Mouse (Mus musculus) limb, embryonic 10.5 days (tissue): Measurements from ENCODE around the gene Tll1. TPM values are rescaled to one million over a fixed set of nuclear protein-coding genes. Genes with fewer than 3 reads are reported as not detected.
"Not testable (repeated sequence)": the region's sequence is repeated elsewhere in the genome, so short reads cannot be mapped to it uniquely, and the experiment has no call there.

Source experiments
- DNase-seq: peaks from one replicate; pipeline ENCODE4 v3.0.0-alpha.2; 2017; ENCODE audit warnings: low spot score
- H3K27ac ChIP-seq: fragments of 300-500 bp; sonication (generic); 2 replicates; pipeline ENCODE4 v1.5.1; 2016; ENCODE audit warnings: mild to moderate bottlenecking
- H3K27me3 ChIP-seq: fragments of 300-500 bp; sonication (generic); 2 replicates; pipeline ENCODE4 v1.6.1; 2016; ENCODE audit warnings: low read depth, mild to moderate bottlenecking; ENCODE audit not compliant: poor library complexity, severe bottlenecking
- H3K36me3 ChIP-seq: fragments of 300-500 bp; sonication (generic); 2 replicates; pipeline ENCODE4 v1.6.1; 2016; ENCODE audit warnings: mild to moderate bottlenecking, moderate library complexity
- H3K4me1 ChIP-seq: fragments of 300-500 bp; sonication (generic); 2 replicates; pipeline ENCODE4 v1.6.1; 2016
- H3K4me3 ChIP-seq: fragments of 300-500 bp; sonication (generic); 2 replicates; pipeline ENCODE4 v1.5.1; 2016; ENCODE audit warnings: mild to moderate bottlenecking, moderate library complexity
- H3K9me3 ChIP-seq: fragments of 300-500 bp; sonication (generic); replicated peaks from 2 replicates; pipeline ENCODE4 v1.6.1; 2016; ENCODE audit warnings: mild to moderate bottlenecking
- WGBS: fragments of 180-500 bp; shearing (Covaris S2); methylation state at CpG from one replicate; pipeline ENCODE4 v1.1.7; 2016; 5-methylcytosine and 5-hydroxymethylcytosine counted together
- polyA plus RNA-seq: library from polyadenylated mRNA; unstranded; fragments of >200 nt; fragmentation: Nextera tagmentation; extraction: Ambion mirVana; gene quantifications from 2 replicates; pipeline ENCODE4 v1.2.1, GENCODE M21; 2016

Gene Tll1
- polyA plus RNA-seq, 1 experiment from 2014 or later = 1.9 TPM

GRCm38 (mm10) chr8:64041303-64041884, 164.7 kb downstream of the Tll1 start:
- no peak for DNase-seq
- H3K4me3 ChIP-seq = no peak overlapping the region
- H3K27ac ChIP-seq = no peak overlapping the region
- H3K36me3 ChIP-seq = no peaks in the 10 kb centered on the region
- no peaks in the 10 kb centered on the region for H3K9me3 ChIP-seq
- 86% methylated on average over 6 of the region's 6 CpGs for WGBS
- H3K27me3 ChIP-seq = no peaks in the 10 kb centered on the region
- no peaks in the 10 kb centered on the region for H3K4me1 ChIP-seq

- 90% methylated on average over 4 of the region's 4 CpGs for WGBS
These were observed 175.2 kb downstream of the Tll1 start for GRCm38 (mm10) chr8:64030672-64031385.

DNA sequence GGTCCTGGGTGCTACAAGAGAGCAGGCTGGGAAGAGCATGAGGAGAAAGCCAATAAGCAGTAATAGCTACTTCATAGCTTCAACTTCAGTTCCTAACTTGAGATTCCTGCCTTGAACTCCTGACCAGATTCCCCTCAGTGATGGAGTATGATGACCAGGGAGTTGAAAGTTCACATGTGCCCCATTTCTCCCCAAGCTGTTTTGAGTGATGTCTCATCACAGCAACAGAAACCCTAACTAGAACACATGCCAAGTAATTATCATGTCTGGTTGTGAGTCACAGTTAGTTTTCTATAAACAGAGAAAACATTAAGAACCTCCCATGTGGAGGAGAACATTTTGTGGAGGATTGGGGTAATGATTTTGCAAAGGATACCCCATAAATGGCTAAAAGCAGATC, 176.0 kb downstream of the Tll1 start:
- H3K9me3 ChIP-seq = no peaks in the 10 kb centered on the region
- H3K4me1 ChIP-seq = no peaks in the 10 kb centered on the region
- DNase-seq = no peak
- H3K27me3 ChIP-seq = no peaks in the 10 kb centered on the region
- H3K36me3 ChIP-seq = no peaks in the 10 kb centered on the region
- H3K4me3 ChIP-seq = no peak overlapping the region
- no peak overlapping the region for H3K27ac ChIP-seq

More at GRCm38 (mm10) chr8:64030672-64031385, 175.2 kb downstream of the Tll1 start:
- Histone ChIP-seq H3K4me1 (no peaks in the 10 kb centered on the region), H3K27ac (no peak overlapping the region), H3K4me3 (no peak overlapping the region), H3K36me3 (no peaks in the 10 kb centered on the region), H3K27me3 (no peaks in the 10 kb centered on the region), H3K9me3 (no peaks in the 10 kb centered on the region)
- DNase-seq = no peak

DNA sequence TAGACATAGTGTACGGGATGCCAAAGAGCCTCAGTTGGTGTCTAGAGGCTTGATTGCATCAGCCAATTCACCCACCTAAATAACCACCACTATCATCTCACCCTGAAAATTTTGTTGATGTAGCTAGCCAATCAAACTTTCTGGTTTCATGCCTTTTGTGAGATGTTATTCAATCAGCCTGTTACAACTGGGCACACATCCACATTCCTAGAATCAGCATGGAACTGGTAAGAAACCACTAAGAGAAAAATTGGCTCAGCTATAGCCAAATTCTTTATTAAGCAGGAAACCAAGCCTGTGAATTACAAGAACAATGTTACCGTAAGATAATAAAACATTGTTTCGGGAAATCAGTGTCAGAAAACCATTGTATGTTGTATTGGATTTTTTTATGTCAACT, 176.5 kb downstream of the Tll1 start:
- H3K4me3 ChIP-seq = no peak overlapping the region
- no peaks in the 10 kb centered on the region for H3K36me3 ChIP-seq
- no peaks in the 10 kb centered on the region for H3K4me1 ChIP-seq
- no peak for DNase-seq
- H3K9me3 ChIP-seq = no peaks in the 10 kb centered on the region
- H3K27me3 ChIP-seq = no peaks in the 10 kb centered on the region
- 95% methylated on average over 3 of the region's 3 CpGs for WGBS
- H3K27ac ChIP-seq = no peak overlapping the region

DNA sequence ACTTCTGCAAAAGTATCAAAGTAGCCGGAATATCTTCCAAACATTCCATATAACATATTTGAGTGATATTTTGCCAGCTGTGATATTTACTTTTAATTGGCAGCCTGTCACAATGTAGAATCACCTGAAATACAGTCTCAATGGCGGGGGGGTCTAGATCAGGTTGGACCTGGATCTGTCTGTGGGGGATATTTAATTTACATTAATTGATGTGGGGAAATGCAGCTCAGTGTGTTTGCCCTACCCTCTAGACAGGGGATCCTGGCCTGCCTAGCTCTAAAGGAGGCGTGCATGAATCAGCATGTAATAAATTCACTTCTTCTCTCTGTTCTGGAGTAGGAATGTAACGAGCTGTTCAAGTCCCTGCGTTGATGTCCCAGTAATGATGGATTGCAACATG, 181.7 kb downstream of the Tll1 start:
- Histone ChIP-seq H3K4me3 (no peak overlapping the region), H3K27ac (no peak overlapping the region), H3K27me3 (no peaks in the 10 kb centered on the region), H3K4me1 (no peaks in the 10 kb centered on the region), H3K9me3 (no peaks in the 10 kb centered on the region), H3K36me3 (no peaks in the 10 kb centered on the region)
- DNase-seq = no peak
- WGBS = 80% methylated on average over 5 of the region's 5 CpGs

DNA sequence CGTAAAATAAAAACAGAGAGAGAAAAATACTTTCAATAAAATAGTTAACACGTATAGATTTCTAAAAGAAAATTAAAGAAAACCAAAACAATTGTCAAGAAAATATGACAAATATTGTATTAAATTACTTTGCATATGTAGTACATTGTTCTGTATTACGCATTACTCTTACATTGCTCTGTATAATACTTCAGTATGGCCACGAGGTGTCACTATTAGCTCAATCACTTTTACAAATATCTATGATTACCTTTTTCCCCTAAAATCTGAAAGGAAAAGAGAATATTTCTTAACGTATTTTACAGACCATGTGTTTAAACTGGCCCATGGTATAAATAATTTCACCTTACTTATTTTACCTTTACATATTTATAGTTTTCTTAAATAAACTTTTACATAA, 182.5 kb downstream of the Tll1 start:
- H3K4me3 ChIP-seq = no peak overlapping the region

DNA sequence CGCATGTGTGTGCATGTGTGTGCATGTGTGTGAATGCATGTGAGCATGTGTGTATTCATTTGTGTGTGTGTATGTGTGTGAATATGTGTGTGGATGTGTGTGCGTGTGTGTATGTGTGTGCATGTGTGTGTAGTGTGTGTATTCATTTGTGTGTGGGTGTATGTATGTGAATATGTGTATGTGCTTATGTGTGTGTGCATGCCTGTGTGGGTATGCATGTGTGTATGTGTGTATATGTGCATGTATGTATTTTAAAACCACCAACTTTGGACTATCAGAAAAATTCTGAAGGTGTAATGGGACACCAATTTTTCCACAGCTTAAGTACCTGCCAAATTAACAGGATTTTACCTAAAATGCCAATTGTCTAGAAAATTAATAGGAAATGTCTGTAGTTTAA, 183.0 kb downstream of the Tll1 start:
- no peaks in the 10 kb centered on the region for H3K9me3 ChIP-seq
- no peaks in the 10 kb centered on the region for H3K27me3 ChIP-seq
- no peak overlapping the region for H3K27ac ChIP-seq
- 79% methylated on average over 2 of the region's 2 CpGs for WGBS
- no peaks in the 10 kb centered on the region for H3K36me3 ChIP-seq
- DNase-seq = no peak
- H3K4me3 ChIP-seq = no peak overlapping the region
- no peaks in the 10 kb centered on the region for H3K4me1 ChIP-seq

More for the DNA sequence above, 182.5 kb downstream of the Tll1 start:
- Histone ChIP-seq H3K27me3 (no peaks in the 10 kb centered on the region), H3K27ac (no peak overlapping the region), H3K9me3 (no peaks in the 10 kb centered on the region), H3K4me1 (no peaks in the 10 kb centered on the region), H3K36me3 (no peaks in the 10 kb centered on the region)
- no peak for DNase-seq
- 46% methylated on average over 5 of the region's 5 CpGs for WGBS

DNA sequence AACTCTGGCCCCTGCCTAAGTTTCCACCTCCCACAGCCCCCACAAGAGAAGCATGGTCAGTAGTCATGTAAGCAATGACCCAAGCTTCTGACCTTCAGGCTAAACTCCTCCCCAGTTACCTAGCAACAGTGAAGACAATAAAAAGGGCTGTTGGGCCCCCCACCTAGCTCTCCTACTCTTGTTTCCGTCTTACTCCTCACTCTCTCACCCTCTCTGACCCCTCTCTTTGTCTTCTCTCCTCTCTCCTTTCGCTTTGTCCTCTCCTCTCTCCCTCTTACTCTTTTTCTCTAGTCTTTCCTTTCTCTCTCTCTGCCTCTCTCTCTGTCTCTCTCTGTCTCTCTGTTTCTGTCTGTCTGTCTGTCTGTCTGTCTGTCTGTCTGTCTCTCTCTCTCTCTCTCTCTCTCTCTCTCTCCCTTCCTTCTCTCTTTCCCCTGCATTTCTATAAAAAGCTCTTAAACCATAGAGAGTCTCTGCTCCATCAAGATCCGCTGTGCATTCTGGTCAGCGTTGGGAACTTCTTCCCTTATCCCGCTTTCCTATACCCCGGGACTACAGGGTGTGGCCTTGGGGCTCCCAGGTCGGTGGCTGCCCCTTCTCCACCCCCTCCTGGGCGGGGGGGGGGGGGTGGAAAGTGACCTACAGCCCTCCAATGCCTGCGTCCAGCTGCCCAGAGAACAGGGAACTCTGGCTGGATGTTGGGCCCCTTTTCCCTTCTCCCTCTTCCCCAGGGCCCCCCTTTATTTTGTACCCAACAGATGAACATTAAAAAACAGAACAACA, 235.3 kb downstream of the Tll1 start:
- WGBS = 48% methylated on average over 9 of the region's 9 CpGs
- H3K9me3 ChIP-seq, H3K27me3 ChIP-seq, H3K4me3 ChIP-seq, DNase-seq, H3K36me3 ChIP-seq, H3K4me1 ChIP-seq: not testable (repeated sequence)
- peak overlapping the region; percentile 58 for H3K27ac ChIP-seq
